In the genomic region with DNA sequence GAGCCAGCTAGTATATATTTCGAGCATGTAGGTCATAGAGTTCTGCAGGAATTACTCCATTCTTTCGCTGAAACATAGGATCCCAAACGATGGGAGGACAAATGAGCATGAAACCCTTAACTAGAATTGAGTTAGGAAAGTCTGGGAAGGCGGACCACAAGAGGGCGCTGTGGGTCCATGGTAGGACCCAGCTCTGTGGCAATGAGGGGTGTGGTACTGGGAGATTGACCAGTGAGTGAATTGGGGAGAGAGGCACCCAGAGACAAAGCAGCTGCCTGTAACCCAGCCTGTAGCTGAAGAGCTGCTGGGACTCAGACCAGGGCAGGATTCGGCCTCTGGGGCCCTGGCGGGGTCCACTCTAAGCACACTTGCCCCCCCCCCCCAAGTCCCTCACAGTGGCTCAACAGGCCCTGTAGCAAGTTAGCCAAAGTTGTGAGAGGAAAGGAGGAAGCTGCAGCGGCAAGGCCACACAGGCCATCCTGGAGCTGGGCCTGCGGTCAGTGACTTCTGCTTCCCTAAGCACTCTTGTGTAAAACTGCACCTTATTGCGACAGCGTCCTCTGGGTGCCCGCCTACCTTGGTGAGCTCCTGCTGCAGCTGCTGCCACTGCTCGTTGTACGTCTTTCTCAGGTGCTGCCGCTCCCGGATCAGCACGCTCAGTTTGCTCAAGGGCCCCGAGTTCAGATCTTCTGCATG, we compare ENCODE assay signal across 8 mouse cellular contexts. TPM values are rescaled to one million over a fixed set of nuclear protein-coding genes. Genes with fewer than 3 reads are reported as not detected.
A peak's percentile ranks its signal among the peaks of the same experiment; 100 is the strongest.
DNase-seq lines count a peak whose midpoint lies in the region; ATAC-seq and TF ChIP-seq lines count a peak whose summit lies in the region.

No protein-coding gene starts in this region.

- TF ChIP-seq POLR2A in testis, adult 2 months (IDR thresholded peaks at IDR 0.05; ENCODE audit: control insufficient read depth, low read depth, low read length), result no peak

- H3K9me3 ChIP-seq in forebrain, embryonic 10.5 days, result no peaks in the 10 kb centered on the region
- H3K9me3 ChIP-seq in heart, embryonic 15.5 days (replicated peaks), result no peaks in the 10 kb centered on the region
- H3K9me3 ChIP-seq in liver, postnatal 0 days (ENCODE audit: low read length), result no peaks in the 10 kb centered on the region
- no peaks in the 10 kb centered on the region for H3K9me3 ChIP-seq in neural tube, embryonic 14.5 days (ENCODE audit: control insufficient read depth, low read length)

- H3K4me2 ChIP-seq in heart, embryonic 15.5 days, result peak overlapping the region; percentile 60
- H3K4me2 ChIP-seq in liver, postnatal 0 days (ENCODE audit: low read depth, low read length), result peak overlapping the region; percentile 67
- no peak overlapping the region for H3K4me2 ChIP-seq in neural tube, embryonic 14.5 days (ENCODE audit: low read depth, low read length)

- 0 out of 2 replicates have a peak, but pooled peaks have one; percentile 37 for ATAC-seq in heart, embryonic 15.5 days (replicated peaks; ENCODE audit: insufficient number of reproducible peaks, insufficient read depth, low FRiP score, low read depth)
- ATAC-seq in liver, postnatal 0 days, result peak; percentile 83
- ATAC-seq in neural tube, embryonic 14.5 days (ENCODE audit: low read depth), result peak; percentile 65

- peaks cover 2% of the 10 kb centered on the region for H3K4me1 ChIP-seq in brown adipose tissue, adult 24 weeks (ENCODE audit: control insufficient read depth, insufficient read depth, insufficient read length, low read length)
- H3K4me1 ChIP-seq in forebrain, embryonic 10.5 days, result peaks cover 37% of the 10 kb centered on the region
- peaks cover 19% of the 10 kb centered on the region for H3K4me1 ChIP-seq in heart, embryonic 15.5 days (replicated peaks)
- peaks cover 17% of the 10 kb centered on the region for H3K4me1 ChIP-seq in liver, postnatal 0 days (ENCODE audit: insufficient read depth)
- no peaks in the 10 kb centered on the region for H3K4me1 ChIP-seq in neural tube, embryonic 14.5 days (ENCODE audit: control insufficient read depth, insufficient read depth, low read length)
- H3K4me1 ChIP-seq in testis, adult 2 months (ENCODE audit: control insufficient read depth, insufficient read depth, low read length), result peaks cover 23% of the 10 kb centered on the region

- DNase-seq in CD8-positive naive resting alpha-beta T cell, adult 2 months (ENCODE audit: low read depth in 2 of 2, low spot score in 2 of 2), result peak; percentile 79 to 81
- DNase-seq in forebrain, embryonic 10.5 days (ENCODE audit: extremely low spot score, low spot score), result peak; percentile 92
- peak; percentile 92 for DNase-seq in kidney, postnatal 14 days
- DNase-seq in liver, postnatal 0 days, result peak; percentile 92

- H3K27me3 ChIP-seq in forebrain, embryonic 10.5 days (ENCODE audit: poor library complexity, severe bottlenecking), result peaks cover 58% of the 10 kb centered on the region
- H3K27me3 ChIP-seq in heart, embryonic 15.5 days, result peaks cover 4% of the 10 kb centered on the region; the same call in 1 of the 2 replicates
- H3K27me3 ChIP-seq in liver, postnatal 0 days (ENCODE audit: insufficient read depth, low read length), result no peaks in the 10 kb centered on the region
- H3K27me3 ChIP-seq in neural tube, embryonic 14.5 days (ENCODE audit: control insufficient read depth, insufficient read depth, low read length), result no peaks in the 10 kb centered on the region
- H3K27me3 ChIP-seq in testis, adult 2 months (ENCODE audit: control insufficient read depth, insufficient read depth, low read length), result no peaks in the 10 kb centered on the region

- peak overlapping the region; percentile 46 for H3K9ac ChIP-seq in heart, embryonic 15.5 days
- H3K9ac ChIP-seq in liver, postnatal 0 days (replicated peaks), result peak overlapping the region; percentile 71
- no peak overlapping the region for H3K9ac ChIP-seq in neural tube, embryonic 14.5 days (replicated peaks; ENCODE audit: low read depth, low read length)

- peak overlapping the region; percentile 93 for H3K27ac ChIP-seq in brown adipose tissue, adult 24 weeks (replicated peaks; ENCODE audit: low read depth, low read length)
- H3K27ac ChIP-seq in forebrain, embryonic 10.5 days, result peak overlapping the region; percentile 81
- H3K27ac ChIP-seq in heart, embryonic 15.5 days, result peak overlapping the region; percentile 73
- H3K27ac ChIP-seq in liver, postnatal 0 days (ENCODE audit: low read depth), result peak overlapping the region; percentile 95
- H3K27ac ChIP-seq in neural tube, embryonic 14.5 days (ENCODE audit: low read depth, low read length), result no peak overlapping the region
- peak overlapping the region; percentile 45; the same call in 1 of the 2 replicates for H3K27ac ChIP-seq in testis, adult 2 months (ENCODE audit: control insufficient read depth, insufficient read depth, low read depth, low read length)

- TF ChIP-seq EP300 in liver, postnatal 0 days (IDR thresholded peaks at IDR 0.05; ENCODE audit: low read depth), result no peak

- H3K36me3 ChIP-seq in forebrain, embryonic 10.5 days (replicated peaks), result peaks cover 17% of the 10 kb centered on the region
- H3K36me3 ChIP-seq in heart, embryonic 15.5 days, result peaks cover 22% of the 10 kb centered on the region
- peaks cover 42% of the 10 kb centered on the region for H3K36me3 ChIP-seq in liver, postnatal 0 days (replicated peaks; ENCODE audit: insufficient read depth, low read length)
- peaks cover 15% of the 10 kb centered on the region; the same call in 1 of the 2 replicates for H3K36me3 ChIP-seq in neural tube, embryonic 14.5 days (ENCODE audit: control insufficient read depth, insufficient read depth, low read length)
- H3K36me3 ChIP-seq in testis, adult 2 months (ENCODE audit: control insufficient read depth, insufficient read depth, low read length), result no peaks in the 10 kb centered on the region

- H3K4me3 ChIP-seq in brown adipose tissue, adult 24 weeks (ENCODE audit: insufficient read depth, low read depth, low read length), result peak overlapping the region; percentile 77
- H3K4me3 ChIP-seq in forebrain, embryonic 10.5 days, result peak overlapping the region; percentile 47
- H3K4me3 ChIP-seq in heart, embryonic 15.5 days, result peak overlapping the region; percentile 46
- H3K4me3 ChIP-seq in liver, postnatal 0 days (ENCODE audit: low read depth, low read length), result peak overlapping the region; percentile 52
- no peak overlapping the region for H3K4me3 ChIP-seq in neural tube, embryonic 14.5 days (ENCODE audit: low read depth, low read length)
- H3K4me3 ChIP-seq in testis, adult 2 months (ENCODE audit: control insufficient read depth, low read depth, low read length), result peak overlapping the region; percentile 60

- TF ChIP-seq CTCF in liver, postnatal 0 days (IDR thresholded peaks at IDR 0.05; ENCODE audit: low read depth), result peak; percentile 98
- peak; percentile 93; the same call in 1 of the 2 replicates for TF ChIP-seq CTCF in testis, adult 2 months (IDR thresholded peaks at IDR 0.05; ENCODE audit: control insufficient read depth, insufficient read depth, insufficient replicate concordance, low read depth, low read length)

- WGBS in forebrain, embryonic 10.5 days, result 30% methylated on average over 18 of the region's 18 CpGs
- WGBS in heart, embryonic 15.5 days, result 33% methylated on average over 18 of the region's 18 CpGs
- 10% methylated on average over 18 of the region's 18 CpGs for WGBS in liver, postnatal 0 days (ENCODE audit: insufficient replicate concordance)
- 40% methylated on average over 18 of the region's 18 CpGs for WGBS in neural tube, embryonic 14.5 days

RNA-seq across cellular contexts. Expression of a gene that starts 1.4 kb away (rescaled TPM):
- polyA plus RNA-seq in brown adipose tissue, adult 24 weeks (2012; ENCODE audit: insufficient read depth, insufficient read length, missing spikeins), result 5.6 and 5.8 TPM in 2 replicates
- polyA plus RNA-seq in forebrain, embryonic 10.5 days (2016; fragmentation: Nextera tagmentation; extraction: Ambion mirVana), result 7.2 and 9.2 TPM in 2 replicates
- 10.9 and 14.4 TPM in 2 replicates for polyA plus RNA-seq in heart, embryonic 15.5 days (2015; fragmentation: Nextera tagmentation; extraction: Ambion mirVana)
- 16.3 and 16.8 TPM in 2 replicates for polyA plus RNA-seq in liver, postnatal 0 days (2015; fragmentation: Nextera tagmentation; extraction: Ambion mirVana)
- 2.2 and 6.0 TPM in 2 replicates for polyA plus RNA-seq in neural tube, embryonic 14.5 days (2014; fragmentation: Nextera tagmentation; extraction: Ambion mirVana)
- polyA plus RNA-seq in testis, adult 2 months (2012; rRNA removed), result 1.5 TPM in 2 replicates

RNA-seq across cellular contexts. Expression of a gene that starts 15.2 kb away (rescaled TPM):
- 56.3 and 65.8 TPM in 2 replicates for polyA plus RNA-seq in brown adipose tissue, adult 24 weeks (2012; ENCODE audit: insufficient read depth, insufficient read length, missing spikeins)
- polyA plus RNA-seq in forebrain, embryonic 10.5 days (2016; fragmentation: Nextera tagmentation; extraction: Ambion mirVana), result 17.0 and 17.8 TPM in 2 replicates
- 15.1 and 21.1 TPM in 2 replicates for polyA plus RNA-seq in heart, embryonic 15.5 days (2015; fragmentation: Nextera tagmentation; extraction: Ambion mirVana)
- 2.1 and 2.2 TPM in 2 replicates for polyA plus RNA-seq in liver, postnatal 0 days (2015; fragmentation: Nextera tagmentation; extraction: Ambion mirVana)
- 22.9 and 23.6 TPM in 2 replicates for polyA plus RNA-seq in neural tube, embryonic 14.5 days (2014; fragmentation: Nextera tagmentation; extraction: Ambion mirVana)
- polyA plus RNA-seq in testis, adult 2 months (2012; rRNA removed), result 62.1 and 71.5 TPM in 2 replicates

RNA-seq across cellular contexts. Expression of a gene that starts 18.9 kb away (rescaled TPM):
- polyA plus RNA-seq in brown adipose tissue, adult 24 weeks (2012; ENCODE audit: insufficient read depth, insufficient read length, missing spikeins), result 46.7 and 50.2 TPM in 2 replicates
- 3.3 and 3.9 TPM in 2 replicates for polyA plus RNA-seq in forebrain, embryonic 10.5 days (2016; fragmentation: Nextera tagmentation; extraction: Ambion mirVana)
- 16.0 and 18.2 TPM in 2 replicates for polyA plus RNA-seq in heart, embryonic 15.5 days (2015; fragmentation: Nextera tagmentation; extraction: Ambion mirVana)
- 17.7 and 18.0 TPM in 2 replicates for polyA plus RNA-seq in liver, postnatal 0 days (2015; fragmentation: Nextera tagmentation; extraction: Ambion mirVana)
- polyA plus RNA-seq in neural tube, embryonic 14.5 days (2014; fragmentation: Nextera tagmentation; extraction: Ambion mirVana), result 5.3 TPM in 2 replicates
- polyA plus RNA-seq in testis, adult 2 months (2012; rRNA removed), result 8.2 and 8.3 TPM in 2 replicates

RNA-seq across cellular contexts. Expression of a gene that starts 43.5 kb away (rescaled TPM):
- polyA plus RNA-seq in brown adipose tissue, adult 24 weeks (2012; ENCODE audit: insufficient read depth, insufficient read length, missing spikeins), result 35.2 and 35.6 TPM in 2 replicates
- 25.2 and 27.9 TPM in 2 replicates for polyA plus RNA-seq in forebrain, embryonic 10.5 days (2016; fragmentation: Nextera tagmentation; extraction: Ambion mirVana)
- 16.1 and 17.4 TPM in 2 replicates for polyA plus RNA-seq in heart, embryonic 15.5 days (2015; fragmentation: Nextera tagmentation; extraction: Ambion mirVana)
- polyA plus RNA-seq in liver, postnatal 0 days (2015; fragmentation: Nextera tagmentation; extraction: Ambion mirVana), result 3.1 TPM in 2 replicates
- polyA plus RNA-seq in neural tube, embryonic 14.5 days (2014; fragmentation: Nextera tagmentation; extraction: Ambion mirVana), result 21.5 and 25.8 TPM in 2 replicates
- polyA plus RNA-seq in testis, adult 2 months (2012; rRNA removed), result 15.5 and 23.7 TPM in 2 replicates

RNA-seq across cellular contexts. Expression of a gene that starts 45.6 kb away (rescaled TPM):
- 12.8 and 19.7 TPM in 2 replicates for polyA plus RNA-seq in brown adipose tissue, adult 24 weeks (2012; ENCODE audit: insufficient read depth, insufficient read length, missing spikeins)
- polyA plus RNA-seq in forebrain, embryonic 10.5 days (2016; fragmentation: Nextera tagmentation; extraction: Ambion mirVana), result 42.0 and 44.0 TPM in 2 replicates
- 16.6 and 21.5 TPM in 2 replicates for polyA plus RNA-seq in heart, embryonic 15.5 days (2015; fragmentation: Nextera tagmentation; extraction: Ambion mirVana)
- polyA plus RNA-seq in liver, postnatal 0 days (2015; fragmentation: Nextera tagmentation; extraction: Ambion mirVana), result 4.9 and 7.2 TPM in 2 replicates
- 32.3 and 41.0 TPM in 2 replicates for polyA plus RNA-seq in neural tube, embryonic 14.5 days (2014; fragmentation: Nextera tagmentation; extraction: Ambion mirVana)
- polyA plus RNA-seq in testis, adult 2 months (2012; rRNA removed), result 9.4 and 21.9 TPM in 2 replicates
